Mouse (Mus musculus) intestine, embryonic 16.5 days (tissue): ENCODE data around the gene Arhgap21. TPM values are rescaled to one million over a fixed set of nuclear protein-coding genes. Genes with fewer than 3 reads are reported as not detected.

ENCODE experiments used
- ATAC-seq: fragments of 200-750 bp; cut with Nextera tagmentation; 2 replicates; pipeline ENCODE4 v1.8.0; 2017; ENCODE audit warnings: moderate TSS enrichment, moderate library complexity
- H3K27ac ChIP-seq: fragments of 300-500 bp; sonication (generic); 2 replicates; pipeline ENCODE4 v1.5.1; 2014; ENCODE audit warnings: mild to moderate bottlenecking, low read length
- H3K27me3 ChIP-seq: fragments of 300-500 bp; sonication (generic); replicated peaks from 2 replicates; pipeline ENCODE4 v1.6.1; 2014; ENCODE audit warnings: low read length, control low read depth, mixed read lengths; ENCODE audit not compliant: control insufficient read depth, insufficient read depth
- H3K36me3 ChIP-seq: fragments of 300-500 bp; sonication (generic); 2 replicates; pipeline ENCODE4 v1.6.1; 2014; ENCODE audit warnings: low read length, control low read depth; ENCODE audit not compliant: control insufficient read depth, insufficient read depth
- H3K4me1 ChIP-seq: fragments of 300-500 bp; sonication (generic); 2 replicates; pipeline ENCODE4 v1.6.1; 2014; ENCODE audit warnings: low read length, control low read depth, mixed read lengths; ENCODE audit not compliant: control insufficient read depth, insufficient read depth
- H3K4me2 ChIP-seq: fragments of 300-500 bp; sonication (generic); 2 replicates; pipeline ENCODE4 v1.6.1; 2014; ENCODE audit warnings: low read depth, low read length, control low read depth
- H3K4me3 ChIP-seq: fragments of 300-500 bp; sonication (generic); 2 replicates; pipeline ENCODE4 v1.5.1; 2014; ENCODE audit warnings: mild to moderate bottlenecking, low read length
- H3K9ac ChIP-seq: fragments of 300-500 bp; sonication (generic); 2 replicates; pipeline ENCODE4 v1.6.1; 2014; ENCODE audit warnings: low read depth, low read length
- H3K9me3 ChIP-seq: fragments of 300-500 bp; sonication (generic); 2 replicates; pipeline ENCODE4 v1.6.1; 2016; ENCODE audit warnings: low read length, control low read depth; ENCODE audit not compliant: control insufficient read depth
- WGBS: fragments of 180-500 bp; shearing (Covaris S2); extraction: QIAGEN DNeasy Blood & Tissue Kit; methylation state at CpG from one replicate; pipeline ENCODE4 v1.1.7; 2014; 5-methylcytosine and 5-hydroxymethylcytosine counted together
- polyA plus RNA-seq: library from polyadenylated mRNA; unstranded; fragments of >200 nt; fragmentation: Nextera tagmentation; extraction: Ambion mirVana; gene quantifications from 2 replicates; pipeline ENCODE4 v1.2.1, GENCODE M21; 2015

Arhgap21 gene
- polyA plus RNA-seq, 1 experiment from 2014 or later: 7.4 TPM

- Histone ChIP-seq H3K27me3 (no peaks in the 10 kb centered on the region), H3K9me3 (no peaks in the 10 kb centered on the region), H3K9ac (no peak overlapping the region), H3K4me1 (peaks cover 34% of the 10 kb centered on the region), H3K4me2 (no peak overlapping the region), H3K4me3 (no peak overlapping the region), H3K36me3 (no peaks in the 10 kb centered on the region), H3K27ac (no peak overlapping the region)
- 36% methylated on average over 8 of the region's 8 CpGs for WGBS
- no peak for ATAC-seq
Measured at GRCm38 (mm10) chr2:20961295-20961694, 7.4 kb downstream of the Arhgap21 start.

- no peaks in the 10 kb centered on the region for H3K9me3 ChIP-seq
- peaks cover 37% of the 10 kb centered on the region for H3K4me1 ChIP-seq
- 69% methylated on average over 8 of the region's 8 CpGs for WGBS
- H3K36me3 ChIP-seq: no peaks in the 10 kb centered on the region
- H3K27me3 ChIP-seq: no peaks in the 10 kb centered on the region
- no peak for ATAC-seq
- no peak overlapping the region for H3K4me3 ChIP-seq
- no peak overlapping the region for H3K27ac ChIP-seq
- H3K4me2 ChIP-seq: no peak overlapping the region
- H3K9ac ChIP-seq: no peak overlapping the region
Measured at GRCm38 (mm10) chr2:20960668-20961035, 8.0 kb downstream of the Arhgap21 start.

GRCm38 (mm10) chr2:20959906-20960667 is 8.6 kb downstream of the Arhgap21 start:
- no peak for ATAC-seq
- H3K9ac ChIP-seq: no peak overlapping the region
- peaks cover 37% of the 10 kb centered on the region for H3K4me1 ChIP-seq
- H3K4me2 ChIP-seq: no peak overlapping the region
- H3K9me3 ChIP-seq: no peaks in the 10 kb centered on the region
- H3K27me3 ChIP-seq: no peaks in the 10 kb centered on the region
- no peak overlapping the region for H3K27ac ChIP-seq
- no peaks in the 10 kb centered on the region for H3K36me3 ChIP-seq
- H3K4me3 ChIP-seq: no peak overlapping the region
- 73% methylated on average over 9 of the region's 9 CpGs for WGBS

- H3K9me3 ChIP-seq: no peaks in the 10 kb centered on the region
- H3K4me2 ChIP-seq: no peak overlapping the region
- no peak for ATAC-seq
- H3K27me3 ChIP-seq: no peaks in the 10 kb centered on the region
- H3K36me3 ChIP-seq: no peaks in the 10 kb centered on the region
- peaks cover 34% of the 10 kb centered on the region for H3K4me1 ChIP-seq
- 29% methylated on average over 2 of the region's 2 CpGs for WGBS
- no peak overlapping the region for H3K4me3 ChIP-seq
- H3K9ac ChIP-seq: no peak overlapping the region
- H3K27ac ChIP-seq: no peak overlapping the region
Measured at GRCm38 (mm10) chr2:20959045-20959444, 9.6 kb downstream of the Arhgap21 start.

DNA sequence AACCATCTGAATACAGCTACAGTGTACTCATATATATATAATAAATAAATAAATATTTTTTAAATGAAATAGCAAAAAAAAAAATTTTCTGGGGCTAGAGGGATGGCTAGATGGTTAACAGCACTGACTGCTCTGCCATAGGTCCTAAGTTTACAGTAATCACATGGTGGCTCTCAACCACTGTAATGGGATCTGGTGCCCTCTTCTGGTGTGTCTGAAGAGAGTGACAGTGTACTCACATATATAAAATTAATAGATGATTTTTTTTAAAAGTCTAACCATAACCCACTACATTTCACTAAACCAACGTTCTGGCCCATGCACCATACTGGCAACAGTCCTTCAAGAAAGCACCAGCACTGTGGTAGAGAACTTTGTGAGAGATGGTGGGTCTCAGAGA is 10.7 kb downstream of the Arhgap21 start:
- ATAC-seq: no peak
- no peaks in the 10 kb centered on the region for H3K36me3 ChIP-seq
- no peaks in the 10 kb centered on the region for H3K27me3 ChIP-seq
- no peak overlapping the region for H3K27ac ChIP-seq
- no peak overlapping the region for H3K4me3 ChIP-seq
- H3K9me3 ChIP-seq: no peaks in the 10 kb centered on the region
- peaks cover 26% of the 10 kb centered on the region for H3K4me1 ChIP-seq
- H3K9ac ChIP-seq: no peak overlapping the region
- 91% methylated on average over 1 of the region's 1 CpGs for WGBS
- H3K4me2 ChIP-seq: no peak overlapping the region

GRCm38 (mm10) chr2:20956716-20957115 is 12.0 kb downstream of the Arhgap21 start:
- no peaks in the 10 kb centered on the region for H3K9me3 ChIP-seq
- no peak overlapping the region for H3K9ac ChIP-seq
- no peak overlapping the region for H3K4me2 ChIP-seq
- no peaks in the 10 kb centered on the region for H3K27me3 ChIP-seq
- no peak overlapping the region for H3K27ac ChIP-seq
- no peaks in the 10 kb centered on the region for H3K36me3 ChIP-seq
- ATAC-seq: no peak
- WGBS: 66% methylated on average over 5 of the region's 5 CpGs
- H3K4me3 ChIP-seq: no peak overlapping the region
- H3K4me1 ChIP-seq: peaks cover 14% of the 10 kb centered on the region

DNA sequence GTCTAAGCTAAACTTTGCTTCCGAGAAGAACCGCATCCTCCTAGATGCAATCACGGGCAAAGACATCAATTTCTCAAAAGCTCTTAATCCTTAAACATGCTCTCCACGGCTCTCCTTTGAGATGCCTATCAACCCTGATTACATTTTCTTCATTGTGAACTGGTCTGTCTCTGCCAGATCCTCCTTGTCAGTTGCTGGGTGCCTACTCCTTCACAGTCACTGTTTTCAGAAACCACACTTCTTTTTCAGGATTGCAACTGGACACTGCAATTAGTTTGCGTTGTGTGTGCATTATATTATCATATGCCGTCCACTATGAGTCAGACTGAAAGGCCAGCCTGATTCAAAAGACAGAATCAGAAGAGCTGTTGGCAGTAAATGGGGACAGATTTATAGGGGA is 12.7 kb downstream of the Arhgap21 start:
- Histone ChIP-seq H3K27ac (no peak overlapping the region), H3K4me1 (peaks cover 9% of the 10 kb centered on the region), H3K9me3 (no peaks in the 10 kb centered on the region), H3K9ac (no peak overlapping the region), H3K4me2 (no peak overlapping the region), H3K27me3 (no peaks in the 10 kb centered on the region), H3K4me3 (no peak overlapping the region), H3K36me3 (no peaks in the 10 kb centered on the region)
- WGBS: 52% methylated on average over 6 of the region's 6 CpGs
- no peak for ATAC-seq

GRCm38 (mm10) chr2:20955376-20955775 is 13.3 kb downstream of the Arhgap21 start:
- Histone ChIP-seq H3K4me2 (no peak overlapping the region), H3K9me3 (no peaks in the 10 kb centered on the region), H3K27me3 (no peaks in the 10 kb centered on the region), H3K4me1 (peaks cover 12% of the 10 kb centered on the region), H3K9ac (no peak overlapping the region), H3K36me3 (no peaks in the 10 kb centered on the region), H3K27ac (no peak overlapping the region), H3K4me3 (no peak overlapping the region)
- ATAC-seq: no peak
- WGBS: 64% methylated on average over 8 of the region's 8 CpGs

GRCm38 (mm10) chr2:20952716-20953115 is 16.0 kb downstream of the Arhgap21 start:
- Histone ChIP-seq H3K36me3 (no peaks in the 10 kb centered on the region), H3K4me2 (no peak overlapping the region), H3K27me3 (no peaks in the 10 kb centered on the region), H3K4me3 (no peak overlapping the region), H3K9me3 (no peaks in the 10 kb centered on the region), H3K9ac (no peak overlapping the region), H3K4me1 (peaks cover 16% of the 10 kb centered on the region), H3K27ac (no peak overlapping the region)
- ATAC-seq: no peak
- WGBS: 66% methylated on average over 4 of the region's 4 CpGs

DNA sequence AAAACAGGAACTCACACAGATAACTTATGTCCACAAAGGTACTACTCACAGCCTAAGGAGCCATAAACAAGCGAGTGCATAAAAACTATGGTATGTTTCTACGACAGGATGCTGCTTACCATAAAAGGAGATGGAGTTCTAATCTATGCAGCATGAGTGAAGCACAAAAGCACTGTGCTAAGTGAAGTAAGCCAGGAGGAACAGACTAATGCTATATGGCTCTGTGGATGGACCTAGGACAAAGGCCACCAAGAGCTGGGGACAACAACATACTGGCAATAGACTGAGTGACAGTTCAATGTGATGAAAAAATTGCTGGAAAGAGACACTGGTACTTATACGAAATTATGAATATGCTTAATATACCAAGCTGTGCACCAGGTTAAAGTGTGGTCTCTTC is 19.5 kb downstream of the Arhgap21 start:
- 66% methylated on average over 3 of the region's 3 CpGs for WGBS
- Histone ChIP-seq H3K4me2 (no peak overlapping the region), H3K9ac (no peak overlapping the region), H3K4me1 (peaks cover 18% of the 10 kb centered on the region), H3K27me3 (no peaks in the 10 kb centered on the region), H3K4me3 (no peak overlapping the region), H3K36me3 (no peaks in the 10 kb centered on the region), H3K9me3 (no peaks in the 10 kb centered on the region), H3K27ac (no peak overlapping the region)
- ATAC-seq: peak; percentile 74
